Mouse (Mus musculus) megakaryocyte, embryonic 14.5 days (primary cell): Measurements from ENCODE around the gene Fbxl12.
"Not testable (repeated sequence)": the region's sequence is repeated elsewhere in the genome, so short reads cannot be mapped to it uniquely, and the experiment has no call there.

Source experiments
- FLI1 ChIP-seq: IDR thresholded peaks from 2 replicates; pipeline ENCODE4 v1.6.1; 2012; ENCODE audit warnings: low read length, inconsistent platforms, mixed read lengths
- GATA1 ChIP-seq: IDR thresholded peaks from 3 replicates; pipeline ENCODE4 v1.6.1; 2012; ENCODE audit warnings: mixed read lengths, low read length, inconsistent platforms, borderline replicate concordance

DNA sequence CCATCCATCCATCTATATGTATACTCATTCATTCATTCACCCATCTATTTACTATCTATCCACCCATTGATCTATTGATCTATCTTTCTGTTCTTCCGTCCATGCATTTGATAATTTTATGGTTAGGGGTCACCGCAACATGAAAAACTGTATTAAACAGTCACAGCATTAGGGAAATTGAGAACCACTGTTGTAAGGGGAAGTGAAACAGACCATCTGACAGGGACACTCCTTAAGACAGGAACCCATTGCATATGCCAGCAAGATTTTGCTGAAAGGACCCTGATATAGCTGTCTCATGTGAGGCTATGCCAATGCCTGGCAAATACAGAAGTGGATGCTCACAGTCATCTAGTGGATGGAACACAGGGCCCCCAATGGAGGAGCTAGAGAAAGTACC lies 45.9 kb upstream of the Fbxl12 start:
- not testable (repeated sequence) for TF ChIP-seq GATA1, FLI1
